Mouse (Mus musculus) C2C12 (cell line): ENCODE measurements around the gene Abcc5.

Source experiments
- CEBPB ChIP-seq: IDR thresholded peaks from one replicate; pipeline ENCODE4 v1.6.1; 2011; ENCODE audit warnings: low read depth, mild to moderate bottlenecking, control low read depth, moderate library complexity
- CTCF ChIP-seq: IDR thresholded peaks from one replicate; pipeline ENCODE4 v1.5.1; 2011; ENCODE audit not compliant: control insufficient read depth, insufficient read depth, insufficient read length
- FOSL1 ChIP-seq: IDR thresholded peaks from one replicate; pipeline ENCODE4 v1.8.0; 2011; ENCODE audit warnings: mild to moderate bottlenecking, low read length; ENCODE audit not compliant: poor library complexity, insufficient read depth, severe bottlenecking
- MAX ChIP-seq: IDR thresholded peaks from one replicate; pipeline ENCODE4 v1.6.1; 2011; ENCODE audit warnings: mild to moderate bottlenecking, control low read depth
- MYOG ChIP-seq: IDR thresholded peaks from one replicate; pipeline ENCODE4 v1.6.1; 2011; ENCODE audit not compliant: control insufficient read depth, insufficient read length; ENCODE audit errors: extremely low read depth

DNA sequence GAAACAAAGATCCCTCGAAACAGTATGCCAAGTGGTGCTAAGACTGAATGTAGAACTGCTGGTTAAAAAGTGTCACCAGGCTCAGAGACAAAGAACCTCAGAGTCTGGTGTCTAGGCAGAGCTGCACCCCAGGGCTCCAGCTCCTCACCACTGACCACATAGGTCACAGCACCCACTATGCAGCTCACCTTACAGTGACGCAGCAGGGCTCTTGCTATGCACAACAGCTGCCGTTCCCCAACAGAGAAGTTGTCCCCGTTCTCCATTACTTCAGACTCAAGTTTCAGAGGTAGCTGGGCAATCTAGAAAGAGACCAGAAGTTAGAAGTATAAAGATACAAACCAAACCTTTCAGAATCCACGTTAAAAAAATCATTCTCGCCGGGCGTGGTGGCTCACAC is 91.3 kb downstream of the Abcc5 start:
- TF ChIP-seq MYOG, result no peak
- no peak for TF ChIP-seq CTCF
- TF ChIP-seq CEBPB, result no peak
- TF ChIP-seq MAX, result no peak
- TF ChIP-seq FOSL1, result no peak
